Mouse (Mus musculus): ENCODE measurements around the gene Cth. TPM values are rescaled to one million over a fixed set of nuclear protein-coding genes. Genes with fewer than 3 reads are reported as not detected.
A peak's percentile ranks its signal among the peaks of the same experiment; 100 is the strongest.

The Cth gene
- polyA plus RNA-seq, 1 experiment, result 2.7 TPM

DNA sequence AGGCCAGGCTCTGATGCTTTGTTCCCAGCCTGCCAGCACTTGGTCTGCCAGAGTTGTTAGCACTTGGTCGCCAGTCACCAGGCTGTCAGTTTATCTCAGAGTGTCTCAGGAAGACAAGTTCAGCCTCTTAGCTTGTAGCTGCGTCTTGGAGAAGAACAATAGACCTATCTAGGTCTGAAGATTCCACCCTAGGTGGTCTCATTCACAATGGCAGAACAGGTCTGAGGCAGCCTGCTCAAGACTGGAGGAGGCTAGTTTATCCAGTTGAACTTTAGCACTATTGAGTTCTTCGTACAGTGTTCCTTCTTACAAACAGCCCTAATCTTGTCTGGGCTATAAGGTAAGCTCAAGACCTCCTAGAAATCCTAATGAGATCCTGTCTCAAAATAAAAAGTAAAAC, 7.2 kb upstream of the Cth start:
- no peak for DNase-seq (ENCODE audit: low read depth)
- TF ChIP-seq CTCF (IDR thresholded peaks at IDR 0.05; ENCODE audit: borderline replicate concordance, extremely low read depth, insufficient read depth, insufficient read length), result no peak
- no peak for TF ChIP-seq POLR2A (IDR thresholded peaks at IDR 0.05; ENCODE audit: borderline replicate concordance, extremely low read depth, insufficient read depth, insufficient read length, poor library complexity, severe bottlenecking)

DNA sequence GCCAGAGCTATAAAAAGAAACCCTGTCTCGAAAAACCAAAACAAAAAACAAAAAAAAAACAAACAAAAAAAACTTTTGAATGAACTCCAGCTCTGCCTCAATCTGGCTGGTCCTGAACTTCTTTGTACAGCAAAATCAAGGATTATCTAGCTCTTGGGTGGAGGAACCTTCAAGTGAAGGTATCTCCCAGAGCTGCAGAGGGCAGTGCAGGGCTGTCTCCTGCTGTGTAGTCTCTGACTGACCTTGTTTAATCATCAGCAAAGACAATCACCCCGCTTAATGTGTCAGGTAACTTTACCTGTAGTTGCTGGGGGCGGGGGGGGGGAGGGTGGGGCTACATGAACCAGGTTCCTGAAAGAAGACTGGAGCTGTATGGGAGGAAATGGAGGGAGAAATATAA, 6.7 kb upstream of the Cth start:
- DNase-seq (ENCODE audit: low read depth), result no peak
- no peak for TF ChIP-seq CTCF (IDR thresholded peaks at IDR 0.05; ENCODE audit: borderline replicate concordance, extremely low read depth, insufficient read depth, insufficient read length)
- TF ChIP-seq POLR2A (IDR thresholded peaks at IDR 0.05; ENCODE audit: borderline replicate concordance, extremely low read depth, insufficient read depth, insufficient read length, poor library complexity, severe bottlenecking), result no peak

DNA sequence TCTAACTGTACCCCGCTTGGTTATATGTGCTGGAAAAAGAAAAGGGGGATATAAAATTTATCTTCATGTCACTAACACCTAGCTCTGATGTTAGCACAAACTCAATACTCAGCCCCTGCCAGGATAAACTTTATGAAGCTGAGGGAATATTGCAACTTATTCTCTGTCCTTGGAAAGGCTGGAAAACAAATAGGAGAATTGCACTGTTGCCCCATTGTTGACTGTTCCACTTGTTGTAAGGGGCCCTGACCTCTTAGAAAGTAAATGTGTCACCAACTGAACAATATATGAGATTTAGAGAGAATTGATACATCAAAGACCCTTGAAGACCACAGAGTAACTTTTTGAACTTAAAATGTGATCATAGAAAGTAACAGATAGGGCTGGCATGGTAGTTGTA, 4.5 kb upstream of the Cth start:
- TF ChIP-seq CTCF (IDR thresholded peaks at IDR 0.05; ENCODE audit: borderline replicate concordance, extremely low read depth, insufficient read depth, insufficient read length) (no peak), POLR2A (IDR thresholded peaks at IDR 0.05; ENCODE audit: borderline replicate concordance, extremely low read depth, insufficient read depth, insufficient read length, poor library complexity, severe bottlenecking) (no peak)
- no peak for DNase-seq (ENCODE audit: low read depth)

DNA sequence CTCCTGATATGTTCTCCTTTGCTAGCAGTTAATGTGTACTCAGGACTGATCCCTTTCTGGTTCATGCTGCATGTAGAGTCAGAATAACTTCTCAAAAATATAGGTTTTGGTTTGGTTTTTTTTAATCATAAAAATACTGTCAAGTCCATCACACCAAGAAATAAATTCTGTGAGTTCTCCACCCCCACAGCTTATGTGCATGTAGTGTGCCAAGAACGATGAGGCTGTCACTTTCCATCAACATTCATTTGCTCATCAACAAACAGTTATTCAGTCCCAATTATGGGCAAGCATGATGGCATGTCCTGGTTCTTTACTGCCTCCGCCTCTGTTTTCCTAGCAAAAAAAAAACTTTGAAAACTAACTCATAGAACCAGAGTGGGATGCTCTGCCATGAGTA, 3.9 kb upstream of the Cth start:
- TF ChIP-seq POLR2A (IDR thresholded peaks at IDR 0.05; ENCODE audit: borderline replicate concordance, extremely low read depth, insufficient read depth, insufficient read length, poor library complexity, severe bottlenecking), result no peak
- no peak for TF ChIP-seq CTCF (IDR thresholded peaks at IDR 0.05; ENCODE audit: borderline replicate concordance, extremely low read depth, insufficient read depth, insufficient read length)
- no peak for DNase-seq (ENCODE audit: low read depth)

DNA sequence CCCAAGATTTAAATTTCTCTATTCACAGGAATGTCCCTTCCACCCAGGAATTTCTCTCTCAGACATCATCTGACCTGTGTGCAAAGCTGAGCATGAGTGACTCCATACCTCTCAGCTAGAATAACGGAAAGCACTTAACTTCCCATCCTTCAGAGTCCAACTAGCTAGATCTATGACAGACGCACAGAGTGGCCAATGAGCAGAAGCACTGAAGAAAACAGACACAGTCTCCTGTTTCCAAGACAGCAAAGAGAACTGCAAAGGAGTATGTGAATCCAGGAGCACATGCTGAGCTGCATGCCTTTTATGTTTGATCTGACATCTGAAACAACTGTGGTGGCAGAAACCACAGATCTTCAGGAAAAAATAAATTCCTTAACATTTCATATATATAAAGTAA, 1.9 kb upstream of the Cth start:
- DNase-seq (ENCODE audit: low read depth), result peak; percentile 23
- TF ChIP-seq CTCF (IDR thresholded peaks at IDR 0.05; ENCODE audit: borderline replicate concordance, extremely low read depth, insufficient read depth, insufficient read length) (no peak), POLR2A (IDR thresholded peaks at IDR 0.05; ENCODE audit: borderline replicate concordance, extremely low read depth, insufficient read depth, insufficient read length, poor library complexity, severe bottlenecking) (no peak)

DNA sequence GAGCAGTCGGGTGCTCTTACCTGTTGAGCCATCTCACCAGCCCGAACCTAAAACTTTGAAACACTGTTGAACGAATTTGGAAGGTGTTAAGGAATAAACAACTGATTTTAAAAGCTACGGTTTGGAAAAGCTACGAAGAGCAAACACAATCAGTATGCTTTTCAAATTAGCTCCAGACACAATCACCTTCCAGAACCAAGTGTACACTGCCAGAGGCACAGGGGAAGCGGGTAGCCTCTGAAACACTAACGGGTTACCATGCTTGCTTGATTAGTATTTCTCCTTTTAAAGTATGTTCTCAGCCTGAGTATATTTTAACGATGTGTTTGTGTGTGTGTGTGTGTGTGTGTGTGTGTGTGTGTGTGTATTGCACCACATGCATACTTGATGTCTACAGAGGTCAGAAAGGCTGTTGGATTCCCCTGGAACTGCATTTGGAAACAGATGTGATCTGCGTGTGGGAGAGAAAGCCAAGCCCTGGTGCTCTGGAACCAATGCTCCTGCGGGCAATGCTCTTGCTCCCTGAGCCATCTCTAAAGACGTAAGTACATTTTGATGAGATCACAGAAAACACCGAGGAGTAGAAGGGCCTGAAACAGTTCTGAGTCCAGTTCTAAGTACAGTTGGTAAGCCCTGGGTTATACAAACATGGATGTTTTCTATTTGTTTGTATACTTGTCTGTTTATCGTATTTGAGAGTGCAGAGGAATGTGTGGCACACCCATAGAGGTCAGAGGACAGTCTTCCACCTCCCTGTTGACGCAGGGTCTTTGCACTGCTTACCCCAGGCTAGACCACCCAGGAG, 1.0 kb upstream of the Cth start:
- no peak for DNase-seq (ENCODE audit: low read depth)
- TF ChIP-seq POLR2A (IDR thresholded peaks at IDR 0.05; ENCODE audit: borderline replicate concordance, extremely low read depth, insufficient read depth, insufficient read length, poor library complexity, severe bottlenecking) (no peak), CTCF (IDR thresholded peaks at IDR 0.05; ENCODE audit: borderline replicate concordance, extremely low read depth, insufficient read depth, insufficient read length) (no peak)

DNA sequence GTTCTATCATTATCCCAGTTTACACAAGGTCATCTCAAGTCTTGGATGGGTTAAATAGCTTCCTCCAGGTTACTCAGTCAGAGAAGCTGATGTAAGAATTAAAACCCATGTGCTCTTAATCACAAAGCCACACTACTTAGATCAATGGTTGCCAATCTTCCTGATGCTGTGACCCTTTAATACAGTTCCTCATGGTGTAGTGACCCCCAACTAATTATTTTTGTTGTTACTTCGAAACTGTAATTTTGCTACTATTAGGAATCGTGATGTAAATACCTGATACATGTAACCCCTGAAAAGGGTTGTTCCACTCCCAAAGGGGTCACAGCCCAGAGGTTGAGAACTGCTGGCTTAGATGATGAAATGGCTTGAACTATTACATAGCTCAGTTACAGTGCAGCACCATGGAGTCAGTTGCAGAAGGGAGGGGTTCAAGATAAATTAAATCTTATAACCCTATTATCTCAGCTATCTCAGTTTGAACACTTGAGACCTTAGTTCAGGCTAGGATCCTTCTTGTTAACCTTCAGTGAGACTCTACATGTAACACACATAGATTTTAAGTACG, 1.5 kb downstream of the Cth start:
- DNase-seq (ENCODE audit: low read depth), result no peak
- TF ChIP-seq CTCF (IDR thresholded peaks at IDR 0.05; ENCODE audit: borderline replicate concordance, extremely low read depth, insufficient read depth, insufficient read length), result no peak
- TF ChIP-seq POLR2A (IDR thresholded peaks at IDR 0.05; ENCODE audit: borderline replicate concordance, extremely low read depth, insufficient read depth, insufficient read length, poor library complexity, severe bottlenecking), result no peak

DNA sequence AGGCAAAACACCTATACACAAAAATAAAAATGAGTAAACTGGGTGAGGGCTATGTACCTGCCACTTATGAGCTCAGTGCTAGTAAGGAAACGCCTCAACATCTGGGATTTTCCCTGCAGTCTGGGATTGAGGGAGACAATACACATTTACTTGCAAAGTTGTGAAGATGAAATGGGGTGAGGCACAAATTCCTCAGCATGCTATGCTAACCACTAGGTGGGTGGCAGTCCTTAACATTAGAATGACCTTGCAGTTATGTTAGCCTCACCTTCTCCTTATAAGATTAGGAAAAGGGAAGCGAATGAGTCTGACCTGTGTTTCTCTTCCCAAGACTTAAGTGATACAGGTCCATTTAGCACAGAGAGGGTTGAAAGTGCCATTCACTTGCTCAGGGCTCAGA, 3.5 kb downstream of the Cth start:
- TF ChIP-seq CTCF (IDR thresholded peaks at IDR 0.05; ENCODE audit: borderline replicate concordance, extremely low read depth, insufficient read depth, insufficient read length) (no peak), POLR2A (IDR thresholded peaks at IDR 0.05; ENCODE audit: borderline replicate concordance, extremely low read depth, insufficient read depth, insufficient read length, poor library complexity, severe bottlenecking) (no peak)

DNA sequence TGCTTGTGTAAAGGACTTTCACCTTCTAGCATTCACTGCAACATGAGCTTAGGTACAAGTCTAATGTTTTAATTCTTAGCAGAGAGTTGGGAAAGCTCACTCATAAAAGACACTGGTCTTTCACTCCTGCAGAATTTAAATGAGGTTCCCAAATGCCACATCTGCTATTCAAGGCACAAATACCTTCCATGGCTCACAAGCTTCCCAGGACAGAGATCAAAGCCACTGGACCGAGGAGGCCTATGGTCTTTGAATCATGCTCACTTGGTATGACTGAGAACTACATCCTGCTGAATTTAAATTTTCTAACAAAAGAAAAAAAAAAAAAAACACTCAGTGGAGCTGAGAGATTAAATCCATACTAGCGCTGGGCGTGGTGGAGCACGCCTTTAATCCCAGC, 8.5 kb downstream of the Cth start:
- no peak for DNase-seq (ENCODE audit: low read depth)
- no peak for TF ChIP-seq POLR2A (IDR thresholded peaks at IDR 0.05; ENCODE audit: borderline replicate concordance, extremely low read depth, insufficient read depth, insufficient read length, poor library complexity, severe bottlenecking)
- TF ChIP-seq CTCF (IDR thresholded peaks at IDR 0.05; ENCODE audit: borderline replicate concordance, extremely low read depth, insufficient read depth, insufficient read length), result no peak

More for the DNA sequence above, 3.5 kb downstream of the Cth start:
- DNase-seq (ENCODE audit: low read depth), result no peak

DNA sequence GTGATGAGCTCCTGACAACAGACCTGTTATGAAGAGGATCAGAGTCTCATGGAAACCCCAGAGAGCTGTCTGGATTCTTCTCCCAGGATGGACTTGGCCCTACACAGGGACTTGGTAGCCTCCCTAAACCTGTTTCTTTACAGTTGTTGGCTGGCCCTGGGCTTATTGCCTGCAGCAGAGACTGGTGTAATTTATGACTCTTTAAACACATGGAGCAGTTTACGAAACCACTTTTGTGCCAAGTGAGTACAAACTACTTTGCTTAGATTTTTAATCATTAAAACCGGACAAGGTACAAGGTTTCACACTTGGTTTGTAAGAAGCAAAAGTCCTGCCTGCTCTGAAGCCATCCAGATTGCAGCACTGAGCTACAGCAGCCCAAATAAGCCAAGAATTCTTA, 12.7 kb downstream of the Cth start:
- no peak for TF ChIP-seq CTCF (IDR thresholded peaks at IDR 0.05; ENCODE audit: borderline replicate concordance, extremely low read depth, insufficient read depth, insufficient read length)
- TF ChIP-seq POLR2A (IDR thresholded peaks at IDR 0.05; ENCODE audit: borderline replicate concordance, extremely low read depth, insufficient read depth, insufficient read length, poor library complexity, severe bottlenecking), result no peak
- DNase-seq (ENCODE audit: low read depth), result no peak

DNA sequence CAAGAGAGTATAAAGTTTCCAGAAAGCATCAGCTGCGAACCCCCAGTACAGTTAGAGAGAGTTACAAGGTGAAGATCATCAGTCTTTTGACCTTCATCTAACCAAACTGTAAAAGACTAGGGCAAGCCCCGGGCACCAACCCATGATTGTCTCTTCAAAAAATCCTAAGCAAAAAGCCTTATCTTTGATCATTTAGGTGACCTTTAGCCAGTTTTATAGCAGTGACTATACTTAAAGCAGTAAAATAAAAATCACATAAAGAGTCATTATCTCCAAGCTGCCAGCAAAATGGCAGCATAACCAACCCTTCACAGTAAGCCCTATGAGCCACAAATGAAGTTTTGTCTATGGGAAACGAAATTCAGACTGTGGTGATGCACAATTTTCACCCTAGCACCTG, 14.6 kb downstream of the Cth start:
- no peak for DNase-seq (ENCODE audit: low read depth)
- TF ChIP-seq CTCF (IDR thresholded peaks at IDR 0.05; ENCODE audit: borderline replicate concordance, extremely low read depth, insufficient read depth, insufficient read length), result no peak
- no peak for TF ChIP-seq POLR2A (IDR thresholded peaks at IDR 0.05; ENCODE audit: borderline replicate concordance, extremely low read depth, insufficient read depth, insufficient read length, poor library complexity, severe bottlenecking)

DNA sequence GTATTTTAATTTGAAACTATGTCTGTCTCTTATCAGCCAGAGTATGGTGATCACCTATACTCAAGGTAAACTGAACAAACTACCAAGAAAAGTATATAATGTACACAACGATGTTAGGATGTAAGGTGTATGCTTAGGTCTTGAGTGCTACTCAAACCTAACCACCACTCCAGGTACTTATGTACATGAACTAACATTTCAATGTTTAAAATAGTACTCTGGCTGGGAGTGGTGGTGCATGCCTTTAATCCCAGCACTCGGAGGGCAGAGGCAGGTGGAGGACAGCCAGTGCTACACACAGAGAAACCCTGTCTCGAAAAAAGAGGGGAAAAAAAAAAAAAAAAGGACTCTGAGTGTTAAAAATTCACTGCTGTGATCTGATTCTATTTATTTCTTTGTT, 16.7 kb downstream of the Cth start:
- TF ChIP-seq POLR2A (IDR thresholded peaks at IDR 0.05; ENCODE audit: borderline replicate concordance, extremely low read depth, insufficient read depth, insufficient read length, poor library complexity, severe bottlenecking), result no peak
- no peak for TF ChIP-seq CTCF (IDR thresholded peaks at IDR 0.05; ENCODE audit: borderline replicate concordance, extremely low read depth, insufficient read depth, insufficient read length)
- no peak for DNase-seq (ENCODE audit: low read depth)
